Mouse (Mus musculus) liver, embryonic 16.5 days (tissue): ENCODE measurements around the gene Kcnq1. TPM values are rescaled to one million over a fixed set of nuclear protein-coding genes. Genes with fewer than 3 reads are reported as not detected.

Experiments used
- ATAC-seq: fragments of 200-750 bp; cut with Nextera tagmentation; 2 replicates; pipeline ENCODE4 v1.8.0; 2017; ENCODE audit warnings: low read depth, mild to moderate bottlenecking, moderate number of reproducible peaks, moderate library complexity
- H3K27ac ChIP-seq: fragments of 300-500 bp; sonication (generic); 2 replicates; pipeline ENCODE4 v1.5.1; 2014; ENCODE audit warnings: mild to moderate bottlenecking, low read length
- H3K27me3 ChIP-seq: fragments of 300-500 bp; sonication (generic); 2 replicates; pipeline ENCODE4 v1.6.1; 2014; ENCODE audit warnings: low read depth, low read length, mixed read lengths; ENCODE audit not compliant: control insufficient read depth, insufficient read depth
- H3K36me3 ChIP-seq: fragments of 300-500 bp; sonication (generic); 2 replicates; pipeline ENCODE4 v1.6.1; 2014; ENCODE audit warnings: mild to moderate bottlenecking; ENCODE audit not compliant: control insufficient read depth, insufficient read depth
- H3K4me1 ChIP-seq: fragments of 300-500 bp; sonication (generic); 2 replicates; pipeline ENCODE4 v1.6.1; 2014; ENCODE audit warnings: low read depth, low read length, mixed read lengths; ENCODE audit not compliant: control insufficient read depth
- H3K4me2 ChIP-seq: fragments of 300-500 bp; sonication (generic); 2 replicates; pipeline ENCODE4 v1.6.1; 2014; ENCODE audit warnings: low read depth, low read length, mixed read lengths
- H3K4me3 ChIP-seq: fragments of 300-500 bp; sonication (generic); 2 replicates; pipeline ENCODE4 v1.5.1; 2014; ENCODE audit warnings: low read depth, mild to moderate bottlenecking, low read length
- H3K9ac ChIP-seq: fragments of 300-500 bp; sonication (generic); 2 replicates; pipeline ENCODE4 v1.6.1; 2014; ENCODE audit warnings: low read depth, low read length
- H3K9me3 ChIP-seq: fragments of 300-500 bp; sonication (generic); replicated peaks from 2 replicates; pipeline ENCODE4 v1.6.1; 2016; ENCODE audit warnings: low read length; ENCODE audit not compliant: control insufficient read depth
- WGBS: fragments of 180-500 bp; shearing (Covaris S2); extraction: QIAGEN DNeasy Blood & Tissue Kit; methylation state at CpG from one replicate; pipeline ENCODE4 v1.1.7; 2014; ENCODE audit not compliant: insufficient replicate concordance; 5-methylcytosine and 5-hydroxymethylcytosine counted together
- polyA plus RNA-seq: library from polyadenylated mRNA; unstranded; fragments of >200 nt; fragmentation: Nextera tagmentation; extraction: Ambion mirVana; gene quantifications from 2 replicates; pipeline ENCODE4 v1.2.1, GENCODE M21; 2015

Gene Kcnq1
- polyA plus RNA-seq, 1 experiment from 2014 or later, result 0.65 TPM

GRCm38 (mm10) chr7:143305808-143306207 lies 199.6 kb downstream of the Kcnq1 start:
- Histone ChIP-seq H3K9me3 (no peaks in the 10 kb centered on the region), H3K4me1 (no peaks in the 10 kb centered on the region), H3K4me2 (no peak overlapping the region), H3K27me3 (no peaks in the 10 kb centered on the region), H3K4me3 (no peak overlapping the region), H3K36me3 (no peaks in the 10 kb centered on the region), H3K27ac (no peak overlapping the region), H3K9ac (no peak overlapping the region)
- ATAC-seq, result no peak
- 65% methylated on average over 10 of the region's 10 CpGs for WGBS

GRCm38 (mm10) chr7:143308001-143308400 lies 201.8 kb downstream of the Kcnq1 start:
- H3K4me2 ChIP-seq, result no peak overlapping the region
- H3K9ac ChIP-seq, result no peak overlapping the region
- no peaks in the 10 kb centered on the region for H3K9me3 ChIP-seq
- no peak for ATAC-seq
- no peaks in the 10 kb centered on the region for H3K36me3 ChIP-seq
- no peak overlapping the region for H3K4me3 ChIP-seq
- no peaks in the 10 kb centered on the region for H3K4me1 ChIP-seq
- WGBS, result 88% methylated on average over 1 of the region's 1 CpGs
- H3K27ac ChIP-seq, result no peak overlapping the region
- H3K27me3 ChIP-seq, result no peaks in the 10 kb centered on the region

GRCm38 (mm10) chr7:143310311-143310710 lies 204.1 kb downstream of the Kcnq1 start:
- Histone ChIP-seq H3K36me3 (no peaks in the 10 kb centered on the region), H3K27ac (no peak overlapping the region)

GRCm38 (mm10) chr7:143310847-143311246 lies 204.7 kb downstream of the Kcnq1 start:
- H3K4me3 ChIP-seq, result no peak overlapping the region
- 65% methylated on average over 8 of the region's 8 CpGs for WGBS
- H3K27ac ChIP-seq, result no peak overlapping the region
- no peak overlapping the region for H3K4me2 ChIP-seq
- H3K4me1 ChIP-seq, result peaks cover 2% of the 10 kb centered on the region; the same call in 1 of the 2 replicates
- ATAC-seq, result no peak
- H3K9me3 ChIP-seq, result no peaks in the 10 kb centered on the region
- H3K36me3 ChIP-seq, result no peaks in the 10 kb centered on the region
- no peak overlapping the region for H3K9ac ChIP-seq
- no peaks in the 10 kb centered on the region for H3K27me3 ChIP-seq

More at GRCm38 (mm10) chr7:143310311-143310710, 204.1 kb downstream of the Kcnq1 start:
- peaks cover 2% of the 10 kb centered on the region; the same call in 1 of the 2 replicates for H3K4me1 ChIP-seq
- H3K9me3 ChIP-seq, result no peaks in the 10 kb centered on the region
- no peak for ATAC-seq
- H3K4me3 ChIP-seq, result no peak overlapping the region
- no peak overlapping the region for H3K4me2 ChIP-seq
- 49% methylated on average over 3 of the region's 3 CpGs for WGBS
- H3K9ac ChIP-seq, result no peak overlapping the region
- no peaks in the 10 kb centered on the region for H3K27me3 ChIP-seq

GRCm38 (mm10) chr7:143311471-143311870 lies 205.3 kb downstream of the Kcnq1 start:
- Histone ChIP-seq H3K36me3 (no peaks in the 10 kb centered on the region), H3K27me3 (no peaks in the 10 kb centered on the region), H3K4me3 (no peak overlapping the region), H3K4me1 (peaks cover 2% of the 10 kb centered on the region; the same call in 1 of the 2 replicates), H3K9ac (no peak overlapping the region), H3K4me2 (no peak overlapping the region), H3K27ac (no peak overlapping the region), H3K9me3 (no peaks in the 10 kb centered on the region)
- WGBS, result 69% methylated on average over 7 of the region's 7 CpGs
- ATAC-seq, result no peak

- no peak overlapping the region for H3K9ac ChIP-seq
- no peaks in the 10 kb centered on the region for H3K36me3 ChIP-seq
- no peak overlapping the region for H3K4me3 ChIP-seq
- H3K27ac ChIP-seq, result peak overlapping the region; percentile 90
- no peaks in the 10 kb centered on the region for H3K27me3 ChIP-seq
- no peaks in the 10 kb centered on the region for H3K9me3 ChIP-seq
- peaks cover 2% of the 10 kb centered on the region; the same call in 1 of the 2 replicates for H3K4me1 ChIP-seq
- ATAC-seq, result peak; percentile 88
- no peak overlapping the region for H3K4me2 ChIP-seq
- 43% methylated on average over 11 of the region's 11 CpGs for WGBS
These were observed 207.6 kb downstream of the Kcnq1 start for GRCm38 (mm10) chr7:143313572-143314319.

GRCm38 (mm10) chr7:143318512-143318911 lies 212.3 kb downstream of the Kcnq1 start:
- Histone ChIP-seq H3K9ac (no peak overlapping the region), H3K4me2 (no peak overlapping the region), H3K27ac (no peak overlapping the region), H3K4me3 (no peak overlapping the region), H3K27me3 (no peaks in the 10 kb centered on the region), H3K36me3 (no peaks in the 10 kb centered on the region), H3K9me3 (no peaks in the 10 kb centered on the region), H3K4me1 (peaks cover 2% of the 10 kb centered on the region; the same call in 1 of the 2 replicates)
- ATAC-seq, result no peak
- 58% methylated on average over 5 of the region's 5 CpGs for WGBS

- no peaks in the 10 kb centered on the region for H3K4me1 ChIP-seq
- no peak overlapping the region for H3K4me2 ChIP-seq
- no peaks in the 10 kb centered on the region for H3K36me3 ChIP-seq
- WGBS, result 67% methylated on average over 8 of the region's 8 CpGs
- H3K9me3 ChIP-seq, result no peaks in the 10 kb centered on the region
- no peaks in the 10 kb centered on the region for H3K27me3 ChIP-seq
- H3K4me3 ChIP-seq, result no peak overlapping the region
- no peak for ATAC-seq
- no peak overlapping the region for H3K27ac ChIP-seq
- no peak overlapping the region for H3K9ac ChIP-seq
These were observed 214.2 kb downstream of the Kcnq1 start for GRCm38 (mm10) chr7:143320367-143320766.

GRCm38 (mm10) chr7:143325051-143325450 lies 218.9 kb downstream of the Kcnq1 start:
- 76% methylated on average over 16 of the region's 16 CpGs for WGBS
- H3K36me3 ChIP-seq, result no peaks in the 10 kb centered on the region
- no peak for ATAC-seq
- H3K4me1 ChIP-seq, result no peaks in the 10 kb centered on the region
- no peak overlapping the region for H3K4me2 ChIP-seq
- no peak overlapping the region for H3K4me3 ChIP-seq
- H3K27ac ChIP-seq, result no peak overlapping the region
- no peak overlapping the region for H3K9ac ChIP-seq
- no peaks in the 10 kb centered on the region for H3K9me3 ChIP-seq
- no peaks in the 10 kb centered on the region for H3K27me3 ChIP-seq
